Mouse (Mus musculus) ES-Bruce4 (cell line): ENCODE results near the gene Tead3. TPM values are rescaled to one million over a fixed set of nuclear protein-coding genes. Genes with fewer than 3 reads are reported as not detected.
A peak's percentile ranks its signal among the peaks of the same experiment; 100 is the strongest.

ENCODE experiments used
- H3K27ac ChIP-seq: 2 replicates; pipeline ENCODE4 v1.5.1; 2012; ENCODE audit warnings: low read length, inconsistent platforms; ENCODE audit not compliant: insufficient read depth
- H3K27me3 ChIP-seq: 2 replicates; pipeline ENCODE4 v1.6.1; 2012; ENCODE audit warnings: mild to moderate bottlenecking, low read length, inconsistent platforms; ENCODE audit not compliant: control insufficient read depth, poor library complexity, insufficient read depth, severe bottlenecking
- H3K36me3 ChIP-seq: 2 replicates; pipeline ENCODE4 v1.6.1; 2012; ENCODE audit warnings: inconsistent platforms, mild to moderate bottlenecking, low read length, moderate library complexity; ENCODE audit not compliant: control insufficient read depth, poor library complexity, insufficient read depth, severe bottlenecking
- H3K4me1 ChIP-seq: one replicate; pipeline ENCODE4 v1.8.1; 2011; ENCODE audit warnings: low read length; ENCODE audit not compliant: control insufficient read depth, insufficient read depth
- H3K4me3 ChIP-seq: 2 replicates; pipeline ENCODE4 v1.5.1; 2011; ENCODE audit warnings: low read depth, mild to moderate bottlenecking, low read length
- H3K9ac ChIP-seq: 2 replicates; pipeline ENCODE4 v1.6.1; 2012; ENCODE audit warnings: low read depth, mild to moderate bottlenecking, inconsistent platforms; ENCODE audit not compliant: poor library complexity, severe bottlenecking
- H3K9me3 ChIP-seq: replicated peaks from 2 replicates; pipeline ENCODE4 v1.6.1; 2012; ENCODE audit warnings: mild to moderate bottlenecking, low read length, inconsistent platforms; ENCODE audit not compliant: control insufficient read depth, poor library complexity, insufficient read depth, severe bottlenecking
- CTCF ChIP-seq: IDR thresholded peaks from one replicate; pipeline ENCODE4 v1.8.1; 2011; ENCODE audit warnings: low read depth, low read length
- EP300 ChIP-seq: IDR thresholded peaks from 2 replicates; pipeline ENCODE4 v1.6.1; 2011; ENCODE audit warnings: low read depth, low read length; ENCODE audit not compliant: insufficient read depth
- POLR2A ChIP-seq: IDR thresholded peaks from one replicate; pipeline ENCODE4 v1.8.1; 2011; ENCODE audit warnings: low read length; ENCODE audit not compliant: insufficient read depth
- polyA plus RNA-seq: library from polyadenylated mRNA; stranded (reverse); fragments of >200 nt; gene quantifications from 2 replicates; pipeline ENCODE4 v1.2.4, GENCODE M21; 2011; ENCODE audit warnings: low read depth; ENCODE audit not compliant: missing spikeins, insufficient read depth, insufficient read length

Gene Tead3
- polyA plus RNA-seq, 1 experiment, result 31.9 TPM

- Histone ChIP-seq H3K4me3 (no peak overlapping the region), H3K4me1 (no peaks in the 10 kb centered on the region), H3K9ac (no peak overlapping the region), H3K27ac (no peak overlapping the region), H3K36me3 (peaks cover 12% of the 10 kb centered on the region), H3K27me3 (no peaks in the 10 kb centered on the region), H3K9me3 (no peaks in the 10 kb centered on the region)
- no peak for TF ChIP-seq POLR2A
- no peak for TF ChIP-seq CTCF
- no peak for TF ChIP-seq EP300
These were observed 33.5 kb downstream of the Tead3 start for GRCm38 (mm10) chr17:28317091-28317490.

GRCm38 (mm10) chr17:28316476-28316875, 34.1 kb downstream of the Tead3 start:
- no peaks in the 10 kb centered on the region for H3K9me3 ChIP-seq
- no peaks in the 10 kb centered on the region for H3K27me3 ChIP-seq
- H3K4me1 ChIP-seq, result no peaks in the 10 kb centered on the region
- no peak for TF ChIP-seq POLR2A
- TF ChIP-seq CTCF, result peak; percentile 47
- H3K4me3 ChIP-seq, result no peak overlapping the region
- no peak overlapping the region for H3K27ac ChIP-seq
- H3K9ac ChIP-seq, result no peak overlapping the region
- peaks cover 12% of the 10 kb centered on the region for H3K36me3 ChIP-seq

DNA sequence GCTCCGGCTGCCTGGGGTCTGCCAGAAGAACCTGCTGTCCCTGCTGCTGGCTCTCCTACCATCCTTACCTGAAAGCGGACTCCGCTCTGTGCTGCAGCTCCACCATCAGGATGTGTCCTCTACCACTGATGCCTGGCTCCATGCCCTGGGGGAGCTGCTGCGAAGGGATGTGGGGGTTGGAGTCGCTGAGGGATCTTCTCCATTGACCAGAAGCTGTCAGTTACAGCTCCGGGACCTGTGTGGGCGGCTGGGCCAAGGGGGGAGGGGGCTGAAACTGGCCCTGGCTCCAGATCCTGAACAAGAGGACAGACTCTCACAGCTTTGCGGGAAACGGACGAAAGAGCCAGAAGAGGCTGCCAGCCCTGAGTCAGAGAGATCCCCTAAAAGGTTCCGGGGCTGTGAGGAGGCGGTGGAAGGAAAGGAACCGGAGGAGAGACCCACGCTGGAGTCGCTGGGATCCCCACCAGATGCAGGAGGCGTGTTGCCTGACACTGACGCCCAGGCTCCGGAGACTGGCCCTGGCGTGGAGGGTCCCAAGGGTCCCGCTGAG, 34.9 kb downstream of the Tead3 start:
- Histone ChIP-seq H3K9ac (no peak overlapping the region), H3K4me3 (no peak overlapping the region), H3K9me3 (no peaks in the 10 kb centered on the region), H3K27me3 (no peaks in the 10 kb centered on the region), H3K4me1 (no peaks in the 10 kb centered on the region), H3K36me3 (peaks cover 12% of the 10 kb centered on the region), H3K27ac (no peak overlapping the region)
- TF ChIP-seq CTCF, result no peak
- no peak for TF ChIP-seq EP300
- no peak for TF ChIP-seq POLR2A

- Histone ChIP-seq H3K4me3 (peak overlapping the region; percentile 88), H3K9ac (peak overlapping the region; percentile 92), H3K27ac (no peak overlapping the region), H3K4me1 (no peaks in the 10 kb centered on the region), H3K9me3 (no peaks in the 10 kb centered on the region), H3K36me3 (peaks cover 11% of the 10 kb centered on the region), H3K27me3 (no peaks in the 10 kb centered on the region)
- no peak for TF ChIP-seq EP300
- no peak for TF ChIP-seq CTCF
- TF ChIP-seq POLR2A, result no peak
These were observed 36.8 kb downstream of the Tead3 start for GRCm38 (mm10) chr17:28313880-28314225.

DNA sequence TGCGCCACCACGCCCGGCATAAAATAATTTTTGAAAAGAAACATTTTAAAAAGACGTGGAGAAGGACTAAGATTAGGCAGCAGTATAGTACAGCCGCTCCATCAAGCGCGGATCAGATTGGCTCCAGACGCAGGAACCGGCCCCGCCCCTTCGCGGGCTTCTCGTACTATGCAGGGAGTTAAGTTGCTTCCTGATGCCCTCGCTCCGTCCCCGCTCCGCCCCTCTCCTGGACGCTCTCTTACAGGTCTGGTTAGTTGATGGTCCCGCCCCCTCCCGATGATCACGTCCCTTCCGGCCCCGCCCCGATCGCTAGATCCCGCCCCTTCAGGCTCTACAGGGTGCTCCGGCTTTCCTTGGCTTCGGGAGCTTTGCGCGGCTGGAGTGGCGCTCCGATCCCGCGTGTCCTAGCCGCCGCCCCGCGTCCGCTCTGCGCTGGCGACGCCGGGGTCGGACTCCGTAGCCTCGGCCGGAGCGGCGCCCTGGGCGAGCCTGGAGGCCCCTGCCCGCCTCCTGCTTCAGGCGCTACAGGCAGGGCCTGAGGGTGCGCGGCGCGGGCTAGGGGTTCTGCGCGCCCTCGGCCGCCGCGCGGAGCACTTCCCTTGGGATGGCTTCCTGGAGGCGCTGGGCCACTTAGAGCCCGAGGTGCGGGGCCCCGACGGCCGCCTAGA, 37.3 kb downstream of the Tead3 start, which contains the start of gene Fance:
Gene Fance (plus strand): TSS at position 308 of the 668 bp plus-strand sequence.
- Histone ChIP-seq H3K27me3 (no peaks in the 10 kb centered on the region), H3K9me3 (no peaks in the 10 kb centered on the region), H3K9ac (peak within 1 kb of the TSS; percentile 92), H3K36me3 (peaks cover 9% of the 10 kb centered on the region), H3K4me1 (peaks cover 2% of the 10 kb centered on the region), H3K4me3 (peak within 1 kb of the TSS; percentile 88), H3K27ac (no peak within 1 kb of the TSS)
- TF ChIP-seq CTCF (no peak), POLR2A (peak; percentile 76)

DNA sequence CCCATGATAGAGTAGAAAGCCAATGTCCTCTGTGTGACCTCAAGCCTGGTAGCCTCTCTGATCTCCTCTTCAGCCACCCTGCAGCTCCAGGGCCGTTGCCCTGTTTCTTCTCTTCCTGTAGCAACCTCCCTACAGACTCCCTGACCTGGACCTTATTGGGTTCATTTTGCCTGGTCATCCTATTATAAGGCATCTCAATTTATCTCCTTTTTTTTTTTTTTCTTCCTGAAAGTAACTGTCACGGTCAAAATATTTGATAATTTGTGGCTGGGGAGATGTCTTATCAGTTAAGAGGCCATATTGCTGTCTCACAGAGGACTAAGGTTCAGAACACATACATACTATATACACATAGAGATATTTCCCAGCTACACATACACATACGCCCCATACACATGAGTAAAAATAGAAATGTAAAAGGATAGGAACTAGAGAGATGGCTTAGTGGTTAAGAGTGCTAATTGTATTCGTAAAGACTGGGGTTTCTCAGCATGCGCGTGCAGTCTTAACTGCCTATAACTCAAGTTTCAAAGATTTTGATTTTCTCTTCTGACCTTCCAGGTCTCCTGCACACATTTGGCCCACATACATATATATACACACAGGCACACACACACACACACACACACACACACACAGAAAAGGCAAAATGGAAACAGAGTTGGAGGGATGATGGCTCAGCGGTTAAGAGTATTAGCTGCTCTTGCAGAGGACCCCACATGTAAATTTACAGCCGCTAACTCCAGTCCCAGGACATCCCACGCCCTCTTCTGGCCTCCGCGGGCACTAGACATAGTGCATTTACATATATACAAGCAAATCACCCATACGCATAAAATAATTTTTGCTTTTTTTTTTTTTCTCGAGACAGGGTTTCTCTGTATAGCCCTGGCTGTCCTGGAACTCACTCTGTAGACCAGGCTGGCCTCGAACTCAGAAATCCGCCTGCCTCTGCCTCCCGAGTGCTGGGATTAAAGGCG, 38.1 kb downstream of the Tead3 start:
- peaks cover 2% of the 10 kb centered on the region for H3K4me1 ChIP-seq
- peak overlapping the region; percentile 49 for H3K9ac ChIP-seq
- peaks cover 2% of the 10 kb centered on the region; the same call in 1 of the 2 replicates for H3K36me3 ChIP-seq
- H3K9me3 ChIP-seq, result no peaks in the 10 kb centered on the region
- H3K27ac ChIP-seq, result no peak overlapping the region
- no peak for TF ChIP-seq POLR2A
- TF ChIP-seq CTCF, result peak; percentile 40
- TF ChIP-seq EP300, result no peak
- H3K27me3 ChIP-seq, result no peaks in the 10 kb centered on the region
- H3K4me3 ChIP-seq, result peak overlapping the region; percentile 67
